ENCODE assay signal across 28 mouse cellular contexts in genomic region chr10:111160540-111160939, GRCm38 (mm10). TPM values are rescaled to one million over a fixed set of nuclear protein-coding genes. Genes with fewer than 3 reads are reported as not detected.
A peak's percentile ranks its signal among the peaks of the same experiment; 100 is the strongest.
DNase-seq lines count a peak whose midpoint lies in the region; ATAC-seq and TF ChIP-seq lines count a peak whose summit lies in the region.
"Had no signal": no experiment of that assay in that cellular context is flagged by ENCODE, and none has a peak within 500 bp of the region (broad histone marks: within the 10 kb centered on the region; RNA-seq: fewer than 3 reads in every experiment).

No protein-coding gene starts in this region.

- TF ChIP-seq RAD21 in CH12.LX (IDR thresholded peaks at IDR 0.05; ENCODE audit: low read depth, low read length) (no peak), MEL (IDR thresholded peaks at IDR 0.05; ENCODE audit: low read depth, low read length) (no peak)

- 90% methylated on average over 3 of the region's 3 CpGs for WGBS in intestine, embryonic 14.5 days
- WGBS in intestine, postnatal 0 days, result 87% methylated on average over 3 of the region's 3 CpGs
- 85% methylated on average over 3 of the region's 3 CpGs for WGBS in liver, postnatal 0 days (ENCODE audit: insufficient replicate concordance)
- WGBS in liver, embryonic 11.5 days, result 82% methylated on average over 3 of the region's 3 CpGs

- no peak for TF ChIP-seq CTCF in intestine, postnatal 0 days (IDR thresholded peaks at IDR 0.05; ENCODE audit: low read depth)
- no peak for TF ChIP-seq CTCF in liver, postnatal 0 days (IDR thresholded peaks at IDR 0.05; ENCODE audit: low read depth)
- TF ChIP-seq CTCF in CH12.LX (conservative IDR thresholded peaks at IDR 0.05 in 1 of 2, IDR thresholded peaks at IDR 0.05 in 1 of 2; ENCODE audit: low read depth in 2 of 2, low read length in 2 of 2) (no peak), MEL (IDR thresholded peaks at IDR 0.05 in 2 of 3, conservative IDR thresholded peaks at IDR 0.05 in 1 of 3; ENCODE audit: control insufficient read depth in 1 of 3, insufficient read depth in 1 of 3, low read depth in 2 of 3, low read length in 3 of 3, poor library complexity in 1 of 3, severe bottlenecking in 1 of 3) (no peak)

- H3K4me3 ChIP-seq in intestine, embryonic 14.5 days (ENCODE audit: low read depth, low read length), result no peak overlapping the region
- H3K4me3 ChIP-seq in intestine, postnatal 0 days (ENCODE audit: low read depth, low read length), result no peak overlapping the region
- no peak overlapping the region for H3K4me3 ChIP-seq in liver, postnatal 0 days (ENCODE audit: low read depth, low read length)
- no peak overlapping the region for H3K4me3 ChIP-seq in liver, embryonic 11.5 days (ENCODE audit: low read depth, low read length)
- H3K4me3 ChIP-seq in CH12.LX (replicated peaks in 1 of 3; ENCODE audit: low read depth in 2 of 3, low read length in 2 of 3, poor library complexity in 1 of 3) (no peak overlapping the region), MEL (ENCODE audit: control insufficient read depth in 1 of 2, insufficient read depth in 1 of 2, low read depth in 2 of 2, low read length in 2 of 2) (no peak overlapping the region)
- H3K4me3 ChIP-seq: embryonic facial prominence, embryonic 10.5 days; embryonic facial prominence, embryonic 13.5 days; erythroblast, embryonic 14.5 days; forebrain, embryonic 12.5 days; forebrain, embryonic 15.5 days; heart, adult 2 months; heart, embryonic 12.5 days; heart, embryonic 15.5 days had no signal

- H3K9me3 ChIP-seq in intestine, embryonic 14.5 days (ENCODE audit: control insufficient read depth, low read length), result no peaks in the 10 kb centered on the region
- no peaks in the 10 kb centered on the region for H3K9me3 ChIP-seq in intestine, postnatal 0 days (ENCODE audit: control insufficient read depth)
- no peaks in the 10 kb centered on the region for H3K9me3 ChIP-seq in liver, postnatal 0 days (ENCODE audit: low read length)
- H3K9me3 ChIP-seq in liver, embryonic 11.5 days (ENCODE audit: control insufficient read depth, low read length), result no peaks in the 10 kb centered on the region
- no peaks in the 10 kb centered on the region for H3K9me3 ChIP-seq in CH12.LX (replicated peaks; ENCODE audit: low read length)
- H3K9me3 ChIP-seq in MEL (replicated peaks; ENCODE audit: insufficient read depth, low read length), result no peaks in the 10 kb centered on the region
- H3K9me3 ChIP-seq: embryonic facial prominence, embryonic 10.5 days; embryonic facial prominence, embryonic 13.5 days; forebrain, embryonic 12.5 days; forebrain, embryonic 15.5 days; heart, embryonic 12.5 days; heart, embryonic 15.5 days had no signal

- TF ChIP-seq POLR2A in CH12.LX (IDR thresholded peaks at IDR 0.05; ENCODE audit: low read depth, low read length) (no peak), MEL (IDR thresholded peaks at IDR 0.05; ENCODE audit: control insufficient read depth in 1 of 2, insufficient read depth in 1 of 2, low read depth in 1 of 2, low read length in 2 of 2, poor library complexity in 1 of 2) (no peak)

- H3K9ac ChIP-seq in intestine, embryonic 14.5 days (ENCODE audit: low read length), result no peak overlapping the region
- H3K9ac ChIP-seq in intestine, postnatal 0 days (ENCODE audit: low read depth, low read length), result no peak overlapping the region
- no peak overlapping the region for H3K9ac ChIP-seq in liver, postnatal 0 days (replicated peaks)
- no peak overlapping the region for H3K9ac ChIP-seq in liver, embryonic 11.5 days (ENCODE audit: low read depth, low read length)
- H3K9ac ChIP-seq in CH12.LX (ENCODE audit: insufficient read depth, low read depth), result peak overlapping the region; percentile 63
- peak overlapping the region; percentile 32; the same call in 1 of the 2 replicates for H3K9ac ChIP-seq in MEL (ENCODE audit: control insufficient read depth, low read depth, low read length, poor library complexity, severe bottlenecking)
- H3K9ac ChIP-seq: embryonic facial prominence, embryonic 13.5 days; forebrain, embryonic 12.5 days; forebrain, embryonic 15.5 days; heart, embryonic 12.5 days; heart, embryonic 15.5 days; hindbrain, embryonic 14.5 days had no signal

- H3K79me2 ChIP-seq in CH12.LX (replicated peaks; ENCODE audit: control insufficient read depth, extremely low read depth, insufficient read depth, poor library complexity, severe bottlenecking) (peaks cover 7% of the 10 kb centered on the region), MEL (ENCODE audit: control insufficient read depth, insufficient read depth, low read length, poor library complexity) (peaks cover 9% of the 10 kb centered on the region)

- no peak overlapping the region for H3K27ac ChIP-seq in intestine, embryonic 14.5 days (ENCODE audit: low read depth)
- H3K27ac ChIP-seq in intestine, postnatal 0 days (ENCODE audit: low read depth, low read length), result no peak overlapping the region
- H3K27ac ChIP-seq in liver, postnatal 0 days (ENCODE audit: low read depth), result 0 out of 2 replicates have a peak overlapping the region, but pooled peaks have one; percentile 44
- H3K27ac ChIP-seq in liver, embryonic 11.5 days (ENCODE audit: low read depth, low read length), result no peak overlapping the region
- H3K27ac ChIP-seq in CH12.LX (ENCODE audit: insufficient read depth, low read depth) (peak overlapping the region; percentile 90), MEL (ENCODE audit: control insufficient read depth, low read depth, low read length) (peak overlapping the region; percentile 59)
- H3K27ac ChIP-seq: embryonic facial prominence, embryonic 10.5 days; embryonic facial prominence, embryonic 13.5 days; forebrain, embryonic 12.5 days; forebrain, embryonic 15.5 days; heart, adult 2 months; heart, embryonic 15.5 days; hindbrain, embryonic 14.5 days; hindbrain, postnatal 0 days had no signal

- H3K4me1 ChIP-seq in intestine, embryonic 14.5 days (replicated peaks; ENCODE audit: control insufficient read depth, insufficient read depth, low read length), result 0 out of 2 replicates have a peak, but pooled peaks cover 3% of the 10 kb centered on the region
- no peaks in the 10 kb centered on the region for H3K4me1 ChIP-seq in intestine, postnatal 0 days (replicated peaks; ENCODE audit: control insufficient read depth, insufficient read depth, low read length)
- H3K4me1 ChIP-seq in liver, postnatal 0 days (ENCODE audit: insufficient read depth), result peaks cover 17% of the 10 kb centered on the region; the same call in 1 of the 2 replicates
- peaks cover 7% of the 10 kb centered on the region for H3K4me1 ChIP-seq in liver, embryonic 11.5 days (replicated peaks; ENCODE audit: control insufficient read depth, insufficient read depth, low read length)
- peaks cover 14 to 53% of the 10 kb centered on the region in 2 experiments for H3K4me1 ChIP-seq in CH12.LX (ENCODE audit: control insufficient read depth in 1 of 2, insufficient read depth in 2 of 2)
- peaks cover 10 to 23% of the 10 kb centered on the region in 2 experiments; a peak in 3 of 4 replicates for H3K4me1 ChIP-seq in MEL (ENCODE audit: control insufficient read depth in 1 of 2, insufficient read depth in 2 of 2, low read length in 2 of 2)
- H3K4me1 ChIP-seq: forebrain, embryonic 12.5 days had no signal

- in situ Hi-C loops in CH12.LX (cut with MboI; ENCODE audit: low pct_ligation_motif_present, low pct_unique_long_range_greater_than_20kb, low sequenced_read_pairs), result no loop called here

- H3K4me2 ChIP-seq in intestine, embryonic 14.5 days (ENCODE audit: low read length), result no peak overlapping the region
- no peak overlapping the region for H3K4me2 ChIP-seq in intestine, postnatal 0 days (replicated peaks; ENCODE audit: low read depth)
- no peak overlapping the region for H3K4me2 ChIP-seq in liver, postnatal 0 days (ENCODE audit: low read depth, low read length)
- H3K4me2 ChIP-seq in liver, embryonic 11.5 days, result no peak overlapping the region
- peak overlapping the region; percentile 51; the same call in 1 of the 2 replicates for H3K4me2 ChIP-seq in CH12.LX (ENCODE audit: insufficient read depth, low read depth, poor library complexity, severe bottlenecking)
- H3K4me2 ChIP-seq: embryonic facial prominence, embryonic 13.5 days; forebrain, embryonic 12.5 days; forebrain, embryonic 15.5 days; heart, embryonic 12.5 days; heart, embryonic 15.5 days; hindbrain, embryonic 14.5 days had no signal

- dilution Hi-C loops in CH12.LX (cut with MboI; ENCODE audit: extremely low pct_ligation_motif_present, extremely low pct_unique_long_range_greater_than_20kb, low sequenced_read_pairs), result no loop called here

- H3K36me3 ChIP-seq in intestine, embryonic 14.5 days (ENCODE audit: control insufficient read depth, insufficient read depth, low read length), result no peaks in the 10 kb centered on the region
- no peaks in the 10 kb centered on the region for H3K36me3 ChIP-seq in intestine, postnatal 0 days (ENCODE audit: control insufficient read depth, insufficient read depth)
- H3K36me3 ChIP-seq in liver, postnatal 0 days (replicated peaks; ENCODE audit: insufficient read depth, low read length), result no peaks in the 10 kb centered on the region
- no peaks in the 10 kb centered on the region for H3K36me3 ChIP-seq in liver, embryonic 11.5 days (ENCODE audit: control insufficient read depth, insufficient read depth, low read length)
- H3K36me3 ChIP-seq in CH12.LX (replicated peaks in 1 of 2; ENCODE audit: control insufficient read depth in 1 of 2, insufficient read depth in 1 of 2, low read length in 1 of 2) (no peaks in the 10 kb centered on the region), MEL (ENCODE audit: control insufficient read depth in 1 of 2, insufficient read depth in 2 of 2, low read length in 2 of 2) (peaks cover 0 to 17% of the 10 kb centered on the region in 2 experiments; a peak in 2 of 4 replicates)
- H3K36me3 ChIP-seq: embryonic facial prominence, embryonic 10.5 days; embryonic facial prominence, embryonic 13.5 days; forebrain, embryonic 12.5 days; forebrain, embryonic 15.5 days; heart, embryonic 12.5 days; heart, embryonic 15.5 days had no signal

- H3K27me3 ChIP-seq in intestine, embryonic 14.5 days (replicated peaks; ENCODE audit: control insufficient read depth, insufficient read depth, low read length), result no peaks in the 10 kb centered on the region
- H3K27me3 ChIP-seq in intestine, postnatal 0 days (replicated peaks; ENCODE audit: control insufficient read depth, insufficient read depth, low read length), result no peaks in the 10 kb centered on the region
- H3K27me3 ChIP-seq in liver, postnatal 0 days (ENCODE audit: insufficient read depth, low read length), result no peaks in the 10 kb centered on the region
- H3K27me3 ChIP-seq in liver, embryonic 11.5 days (replicated peaks; ENCODE audit: control insufficient read depth, insufficient read depth, low read length), result no peaks in the 10 kb centered on the region
- H3K27me3 ChIP-seq in CH12.LX (replicated peaks) (no peaks in the 10 kb centered on the region), MEL (ENCODE audit: control insufficient read depth in 1 of 2, insufficient read depth in 2 of 2, low read length in 2 of 2) (no peaks in the 10 kb centered on the region)
- H3K27me3 ChIP-seq: embryonic facial prominence, embryonic 13.5 days; forebrain, embryonic 12.5 days; forebrain, embryonic 15.5 days; heart, embryonic 12.5 days; heart, embryonic 15.5 days; Patski had no signal

- peak; percentile 6 for DNase-seq in intestine, embryonic 14.5 days (ENCODE audit: low spot score)
- no peak for DNase-seq in liver, postnatal 0 days
- DNase-seq in liver, embryonic 11.5 days (ENCODE audit: low spot score), result no peak
- DNase-seq in CH12.LX (ENCODE audit: extremely low read depth) (no peak), MEL (ENCODE audit: low read depth, low spot score) (no peak)
- no peak for DNase-seq in layer of hippocampus, postnatal 25 days (ENCODE audit: extremely low spot score in 1 of 2, low spot score in 1 of 2)
- no peak for DNase-seq in layer of hippocampus, postnatal 10 days (ENCODE audit: low spot score in 2 of 2)
- DNase-seq: cerebellum, adult 11 months; cerebellum, adult 2 months; cerebellum, adult 9-11 months; cerebellum, postnatal 25 days; embryo, embryonic 11 days; gastrocnemius, postnatal 25 days; heart, postnatal 14 days; heart, postnatal 4 days had no signal

- no peak for TF ChIP-seq EP300 in liver, postnatal 0 days (IDR thresholded peaks at IDR 0.05; ENCODE audit: low read depth)
- no peak for TF ChIP-seq EP300 in CH12.LX (IDR thresholded peaks at IDR 0.05; ENCODE audit: low read length)
- TF ChIP-seq EP300 in MEL (IDR thresholded peaks at IDR 0.05; ENCODE audit: low read depth in 1 of 2, low read length in 2 of 2), result no peak

- no peak for ATAC-seq in intestine, embryonic 14.5 days (replicated peaks; ENCODE audit: low FRiP score, low TSS enrichment, low read depth)
- no peak for ATAC-seq in intestine, postnatal 0 days
- no peak for ATAC-seq in liver, postnatal 0 days
- no peak for ATAC-seq in liver, embryonic 11.5 days (replicated peaks; ENCODE audit: low FRiP score)
- ATAC-seq: CD4-positive, CD25-positive, alpha-beta regulatory T cell, adult 4 months; forebrain, embryonic 15.5 days; hindbrain, postnatal 0 days; Patski had no signal

RNA-seq across cellular contexts. Expression of gene Osbpl8, which starts 4.0 kb away (rescaled TPM):
- 6.2 and 6.7 TPM in 2 replicates for polyA plus RNA-seq in intestine, embryonic 14.5 days (2014; fragmentation: Nextera tagmentation; extraction: Ambion mirVana)
- polyA plus RNA-seq in intestine, postnatal 0 days (2015; fragmentation: Nextera tagmentation; extraction: Ambion mirVana), result 2.8 and 3.3 TPM in 2 replicates
- polyA plus RNA-seq in liver, postnatal 0 days (2015; fragmentation: Nextera tagmentation; extraction: Ambion mirVana), result 5.4 and 5.6 TPM in 2 replicates
- 10.9 and 11.2 TPM in 2 replicates for polyA plus RNA-seq in liver, embryonic 11.5 days (2014; fragmentation: Nextera tagmentation; extraction: Ambion mirVana)
- total RNA-seq in CH12.LX (2012; rRNA removed) (18.0 and 23.4 TPM in 2 replicates), CH12.LX (2014; rRNA removed) (26.4 and 29.6 TPM in 2 replicates), MEL (2012; rRNA removed) (44.8 and 65.7 TPM in 2 replicates)
- polyA plus RNA-seq in CH12.LX (2012; ENCODE audit: insufficient read length, low read depth) (12.9 and 13.0 TPM in 2 replicates), MEL (2012; ENCODE audit: insufficient read depth in 1 of 2, insufficient read length in 2 of 2, low read depth in 1 of 2, low replicate concordance in 2 of 2, missing spikeins in 1 of 2) (10 to 100 TPM; 26.2 to 33.4 TPM)
- 10 to 100 TPM; 58.9 to 59.9 TPM for total RNA-seq in layer of hippocampus, postnatal 25 days (2021)
- total RNA-seq in layer of hippocampus, postnatal 10 days (2021), result 10 to 100 TPM; 59.7 to 62.5 TPM

Comparison
In these comparisons a context has a peak if more than half of its experiments do, and no peak if none do; other contexts are left out.
1. H3K27ac ChIP-seq: peak in liver, postnatal 0 days (single experiment), CH12.LX (single experiment) and MEL (single experiment); none in intestine, embryonic 14.5 days (single experiment), intestine, postnatal 0 days (single experiment) and liver, embryonic 11.5 days (single experiment).
2. H3K9ac ChIP-seq: peak in CH12.LX (single experiment) and MEL (single experiment); none in intestine, embryonic 14.5 days (single experiment), intestine, postnatal 0 days (single experiment), liver, postnatal 0 days (single experiment) and liver, embryonic 11.5 days (single experiment).